Mouse (Mus musculus) embryonic facial prominence, embryonic 14.5 days (tissue): ENCODE results near the gene Tm9sf2. TPM values are rescaled to one million over a fixed set of nuclear protein-coding genes. Genes with fewer than 3 reads are reported as not detected.

Experiments
- ATAC-seq: fragments of 200-750 bp; cut with Nextera tagmentation; 2 replicates; pipeline ENCODE4 v1.8.0; 2017; ENCODE audit warnings: low read depth, moderate number of reproducible peaks, moderate TSS enrichment
- DNase-seq: peaks from one replicate; pipeline ENCODE4 v3.0.0-alpha.2; 2015; ENCODE audit warnings: low spot score
- H3K27ac ChIP-seq: fragments of 300-500 bp; sonication (generic); replicated peaks from 2 replicates; pipeline ENCODE4 v1.5.1; 2014; ENCODE audit warnings: low read depth, mild to moderate bottlenecking, low read length, moderate library complexity
- H3K27me3 ChIP-seq: fragments of 300-500 bp; sonication (generic); replicated peaks from 2 replicates; pipeline ENCODE4 v1.6.1; 2014; ENCODE audit warnings: low read length; ENCODE audit not compliant: control insufficient read depth, insufficient read depth
- H3K36me3 ChIP-seq: fragments of 300-500 bp; sonication (generic); 2 replicates; pipeline ENCODE4 v1.6.1; 2014; ENCODE audit warnings: low read length, mixed read lengths; ENCODE audit not compliant: control insufficient read depth, insufficient read depth
- H3K4me1 ChIP-seq: fragments of 300-500 bp; sonication (generic); 2 replicates; pipeline ENCODE4 v1.6.1; 2014; ENCODE audit warnings: antibody characterized with exemption, low read length; ENCODE audit not compliant: control insufficient read depth, insufficient read depth
- H3K4me2 ChIP-seq: fragments of 300-500 bp; sonication (generic); 2 replicates; pipeline ENCODE4 v1.6.1; 2014; ENCODE audit warnings: low read depth, mild to moderate bottlenecking, low read length, moderate library complexity, mixed read lengths
- H3K4me3 ChIP-seq: fragments of 300-500 bp; sonication (generic); 2 replicates; pipeline ENCODE4 v1.5.1; 2014; ENCODE audit warnings: low read depth, mild to moderate bottlenecking, low read length
- H3K9ac ChIP-seq: fragments of 300-500 bp; sonication (generic); 2 replicates; pipeline ENCODE4 v1.6.1; 2014; ENCODE audit warnings: low read depth, mild to moderate bottlenecking, low read length, moderate library complexity, mixed read lengths
- H3K9me3 ChIP-seq: fragments of 300-500 bp; sonication (generic); 2 replicates; pipeline ENCODE4 v1.6.1; 2016; ENCODE audit warnings: low read length; ENCODE audit not compliant: control insufficient read depth
- WGBS: fragments of 180-500 bp; shearing (Covaris S2); extraction: QIAGEN DNeasy Blood & Tissue Kit; methylation state at CpG from one replicate; pipeline ENCODE4 v1.1.7; 2014; 5-methylcytosine and 5-hydroxymethylcytosine counted together
- polyA plus RNA-seq: library from polyadenylated mRNA; unstranded; fragments of >200 nt; fragmentation: Nextera tagmentation; extraction: Ambion mirVana; gene quantifications from 2 replicates; pipeline ENCODE4 v1.2.1, GENCODE M21; 2014

Gene Tm9sf2
- polyA plus RNA-seq, 1 experiment from 2014 or later: 159 TPM

DNA sequence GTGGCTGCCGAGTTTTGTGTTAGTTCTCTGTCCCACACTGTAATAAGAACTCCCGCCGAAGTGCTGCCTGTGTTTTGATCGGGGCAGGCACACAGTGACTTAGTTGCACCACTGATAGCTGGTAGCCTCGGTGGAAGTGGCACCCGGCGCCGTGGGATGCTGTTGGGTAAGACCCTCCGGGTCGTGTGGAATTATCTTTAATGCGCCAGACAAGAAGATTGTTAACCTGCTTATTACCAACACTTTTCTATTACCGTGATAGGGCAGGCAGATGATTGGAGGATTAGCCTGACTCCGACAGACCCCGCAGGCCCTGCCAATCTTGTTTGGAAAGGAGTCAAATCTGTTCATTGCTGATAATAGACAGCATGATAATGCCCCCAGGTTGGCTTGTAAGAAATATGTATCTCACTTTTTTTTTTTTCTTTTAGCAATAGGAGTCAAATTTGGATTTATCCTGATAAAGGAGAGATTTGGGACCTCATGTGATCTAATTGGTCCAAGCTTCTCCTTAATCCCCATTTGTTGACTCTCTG lies 69.5 kb downstream of the Tm9sf2 start:
- H3K4me2 ChIP-seq: no peak overlapping the region

DNA sequence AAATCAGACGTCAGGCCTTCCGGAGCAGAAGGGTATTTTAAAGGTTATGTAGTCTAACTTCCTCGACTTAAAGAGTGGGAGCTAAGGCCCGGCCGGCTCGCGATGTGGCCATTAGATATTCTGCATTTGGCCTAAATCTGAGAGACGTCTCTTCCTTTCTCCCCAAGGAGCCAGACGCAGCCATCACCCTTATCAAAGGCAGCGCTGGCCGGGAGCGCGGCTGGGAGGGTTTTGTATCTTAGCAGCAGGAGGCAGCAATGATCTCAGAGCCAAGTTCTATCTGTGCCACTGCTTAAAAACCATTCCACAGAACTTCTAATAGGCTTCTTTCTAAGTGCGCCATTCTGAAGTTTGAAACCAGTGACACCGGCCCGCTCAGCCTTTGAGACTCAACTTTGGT lies 72.4 kb downstream of the Tm9sf2 start:
- DNase-seq: no peak
- whole genome bisulfite sequencing: 75% methylated on average over 14 of the region's 16 CpGs
- Histone ChIP-seq H3K4me1 (peaks cover 6% of the 10 kb centered on the region; the same call in 1 of the 2 replicates), H3K27ac (no peak overlapping the region), H3K4me2 (no peak overlapping the region), H3K9ac (no peak overlapping the region), H3K9me3 (no peaks in the 10 kb centered on the region), H3K36me3 (no peaks in the 10 kb centered on the region), H3K27me3 (no peaks in the 10 kb centered on the region), H3K4me3 (no peak overlapping the region)
- ATAC-seq: no peak

More for the DNA sequence above, 69.5 kb downstream of the Tm9sf2 start:
- WGBS: 71% methylated on average over 14 of the region's 14 CpGs
- H3K36me3 ChIP-seq: no peaks in the 10 kb centered on the region
- no peaks in the 10 kb centered on the region for H3K27me3 ChIP-seq
- no peak overlapping the region for H3K4me3 ChIP-seq
- H3K4me1 ChIP-seq: peaks cover 3% of the 10 kb centered on the region; the same call in 1 of the 2 replicates
- H3K27ac ChIP-seq: no peak overlapping the region
- DNase-seq: no peak
- no peak for ATAC-seq
- no peak overlapping the region for H3K9ac ChIP-seq
- H3K9me3 ChIP-seq: no peaks in the 10 kb centered on the region

DNA sequence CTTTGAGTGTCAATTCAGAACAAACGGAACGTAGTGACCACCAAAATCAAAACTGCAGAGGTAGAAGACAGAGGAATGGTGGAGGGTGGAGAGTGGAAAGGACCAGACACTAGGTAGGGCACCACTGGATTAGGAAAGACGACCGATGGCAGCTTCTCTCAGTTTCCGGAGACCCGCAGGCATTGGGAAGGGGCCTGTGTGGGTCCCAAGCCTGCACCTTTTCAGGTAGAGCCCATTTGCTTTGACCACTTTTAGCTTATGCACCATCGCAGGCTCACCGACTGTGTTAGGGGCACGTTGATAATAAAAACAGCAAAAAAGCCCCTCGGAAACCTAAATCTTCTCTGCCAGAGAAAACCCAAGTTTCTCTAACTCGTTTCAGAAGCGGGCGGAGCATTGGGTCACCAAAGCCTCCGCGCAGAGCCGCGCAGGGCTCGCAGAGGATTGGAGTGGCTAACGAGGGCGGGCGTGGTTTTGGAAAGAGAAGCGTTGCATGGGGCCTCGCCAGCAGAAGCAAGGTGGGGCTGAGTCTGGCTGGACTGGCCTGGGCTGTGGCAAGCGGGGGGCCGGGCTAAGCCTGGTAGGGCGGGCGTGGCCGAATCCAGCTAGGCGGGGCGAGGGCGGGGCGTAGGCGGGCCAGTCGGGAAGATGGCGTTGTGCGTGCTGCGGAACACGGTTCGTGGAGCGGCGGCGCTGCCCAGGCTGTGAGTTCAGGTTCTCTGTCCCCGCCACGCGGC lies 74.4 kb downstream of the Tm9sf2 start, which contains the start of gene Clybl:
Gene Clybl (plus strand): TSS at position 627 of the 737 bp plus-strand sequence.
- no peaks in the 10 kb centered on the region for H3K27me3 ChIP-seq
- peak; percentile 96 for DNase-seq
- H3K4me1 ChIP-seq: peaks cover 6% of the 10 kb centered on the region; the same call in 1 of the 2 replicates
- ATAC-seq: peak; percentile 100
- H3K9me3 ChIP-seq: no peaks in the 10 kb centered on the region
- peak within 1 kb of the TSS; percentile 80 for H3K4me3 ChIP-seq
- no peaks in the 10 kb centered on the region for H3K36me3 ChIP-seq
- WGBS: 4% methylated on average over 33 of the region's 45 CpGs
- H3K9ac ChIP-seq: peak within 1 kb of the TSS; percentile 78
- H3K4me2 ChIP-seq: peak within 1 kb of the TSS; percentile 75
- H3K27ac ChIP-seq: peak within 1 kb of the TSS; percentile 70

DNA sequence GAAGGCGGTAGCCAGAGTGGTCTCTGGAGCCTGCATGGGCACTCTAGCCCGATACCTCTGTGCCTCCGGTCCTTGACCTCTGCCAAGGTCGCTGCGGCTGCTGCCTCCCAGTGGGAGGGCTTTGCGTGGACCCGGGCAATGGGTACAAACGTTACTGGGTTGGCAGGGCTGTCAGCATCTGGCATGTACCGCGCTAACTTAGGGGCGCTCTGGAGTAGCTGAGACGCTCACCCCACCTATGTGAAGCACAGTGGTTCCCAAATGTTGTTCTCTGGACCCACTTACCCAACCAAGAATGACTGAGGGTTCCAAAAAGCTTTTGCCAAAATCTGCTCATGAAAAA lies 74.9 kb downstream of the Tm9sf2 start:
- Histone ChIP-seq H3K4me1 (peaks cover 6% of the 10 kb centered on the region; the same call in 1 of the 2 replicates), H3K36me3 (no peaks in the 10 kb centered on the region), H3K9me3 (no peaks in the 10 kb centered on the region), H3K4me3 (peak overlapping the region; percentile 80), H3K4me2 (peak overlapping the region; percentile 75), H3K27me3 (no peaks in the 10 kb centered on the region), H3K27ac (peak overlapping the region; percentile 70), H3K9ac (peak overlapping the region; percentile 78)
- WGBS: 1% methylated on average over 11 of the region's 12 CpGs
- DNase-seq (no peak), ATAC-seq (peak; percentile 17)

DNA sequence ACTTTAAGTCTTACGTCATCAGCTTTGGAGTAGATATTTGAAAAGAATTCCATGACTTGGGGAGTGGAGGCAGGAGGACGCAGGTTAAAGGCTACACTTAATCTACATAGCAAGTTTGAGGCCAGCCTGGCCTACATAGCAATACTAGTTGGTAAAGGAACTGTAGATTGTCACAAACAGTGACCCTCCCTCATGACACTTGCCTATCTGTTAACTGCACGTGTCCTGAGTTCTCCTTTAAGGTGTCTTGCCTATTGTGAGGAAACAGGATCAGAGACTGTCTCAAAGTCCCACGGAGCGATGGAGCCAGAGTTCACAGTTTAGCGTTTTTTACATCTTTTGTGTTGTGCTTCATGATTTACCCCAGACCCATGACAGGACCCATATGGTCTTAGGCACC lies 75.4 kb downstream of the Tm9sf2 start:
- H3K27me3 ChIP-seq: no peaks in the 10 kb centered on the region
- H3K36me3 ChIP-seq: no peaks in the 10 kb centered on the region
- no peak for DNase-seq
- no peaks in the 10 kb centered on the region for H3K9me3 ChIP-seq
- peak overlapping the region; percentile 75 for H3K4me2 ChIP-seq
- no peak for ATAC-seq
- H3K27ac ChIP-seq: no peak overlapping the region
- 81% methylated on average over 6 of the region's 6 CpGs for WGBS
- H3K4me3 ChIP-seq: peak overlapping the region; percentile 80
- H3K4me1 ChIP-seq: peaks cover 6% of the 10 kb centered on the region; the same call in 1 of the 2 replicates
- H3K9ac ChIP-seq: no peak overlapping the region

DNA sequence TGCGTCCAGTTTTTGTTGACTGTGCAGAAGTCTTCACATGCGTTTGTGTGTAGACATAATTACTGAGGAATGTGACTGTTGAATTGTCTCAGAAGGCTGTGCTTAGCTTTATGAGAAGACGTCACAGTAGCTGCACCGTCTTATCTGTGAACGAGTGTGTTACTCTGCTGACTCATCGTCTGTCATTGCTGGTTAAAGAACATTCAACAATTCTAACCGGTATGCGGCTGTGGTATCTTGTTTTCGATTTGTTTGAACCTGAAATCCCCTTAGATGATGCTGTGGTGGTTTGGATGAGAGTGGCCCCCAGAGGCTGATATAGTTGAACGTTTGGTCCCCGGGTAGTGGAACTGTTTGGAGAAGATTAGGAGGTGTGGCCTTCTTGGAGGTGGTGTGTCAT lies 77.1 kb downstream of the Tm9sf2 start:
- H3K27me3 ChIP-seq: no peaks in the 10 kb centered on the region
- H3K4me1 ChIP-seq: peaks cover 6% of the 10 kb centered on the region; the same call in 1 of the 2 replicates
- ATAC-seq (no peak), DNase-seq (no peak)
- no peaks in the 10 kb centered on the region for H3K9me3 ChIP-seq
- H3K36me3 ChIP-seq: no peaks in the 10 kb centered on the region
- H3K4me3 ChIP-seq: no peak overlapping the region
- no peak overlapping the region for H3K27ac ChIP-seq
- WGBS: 79% methylated on average over 11 of the region's 11 CpGs
- H3K9ac ChIP-seq: no peak overlapping the region
- no peak overlapping the region for H3K4me2 ChIP-seq

DNA sequence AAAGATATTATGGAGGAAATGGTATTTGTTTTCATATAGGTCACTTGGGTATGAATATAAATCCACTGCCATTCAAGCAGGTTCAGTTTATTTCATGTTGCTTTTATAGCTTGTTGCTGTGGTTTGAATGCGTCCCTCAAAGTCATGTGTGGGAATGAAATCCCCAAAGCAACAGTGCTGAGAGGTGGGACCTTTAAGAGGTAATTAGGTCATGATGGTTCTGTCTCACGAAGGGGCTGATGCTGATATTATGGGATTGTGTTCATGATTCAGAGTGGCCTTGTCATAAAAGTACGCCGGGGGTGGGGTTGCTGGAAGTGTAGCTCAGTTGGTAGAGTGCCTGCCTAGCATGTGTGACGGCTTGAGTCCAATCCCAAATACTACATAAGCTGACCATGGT lies 81.4 kb downstream of the Tm9sf2 start:
- WGBS: 78% methylated on average over 5 of the region's 5 CpGs
- no peaks in the 10 kb centered on the region for H3K4me1 ChIP-seq
- no peak overlapping the region for H3K27ac ChIP-seq
- ATAC-seq: no peak
- no peaks in the 10 kb centered on the region for H3K36me3 ChIP-seq
- H3K27me3 ChIP-seq: no peaks in the 10 kb centered on the region
- no peaks in the 10 kb centered on the region for H3K9me3 ChIP-seq
- no peak overlapping the region for H3K4me2 ChIP-seq
- no peak overlapping the region for H3K9ac ChIP-seq
- H3K4me3 ChIP-seq: no peak overlapping the region
- DNase-seq: no peak

DNA sequence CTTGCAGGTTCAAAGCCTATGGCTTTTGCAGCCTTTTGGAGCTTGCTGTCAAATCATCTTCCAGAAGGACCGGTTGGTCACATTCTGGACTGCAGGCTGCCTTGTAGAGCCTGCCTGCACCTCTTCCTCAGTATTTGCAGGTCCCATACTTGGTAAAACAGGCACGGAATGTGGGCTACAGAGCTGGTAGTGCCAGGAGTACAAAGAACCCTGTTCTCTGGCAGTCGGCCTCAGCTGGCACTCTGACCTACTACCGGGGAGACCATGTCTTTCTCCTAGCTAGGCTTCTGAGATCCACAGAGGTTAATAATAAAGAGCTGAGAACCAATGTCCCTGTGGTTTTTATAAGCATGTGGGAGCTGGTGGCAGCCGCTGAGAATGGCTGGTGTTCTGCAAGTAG lies 83.1 kb downstream of the Tm9sf2 start:
- no peak for ATAC-seq
- WGBS: 76% methylated on average over 5 of the region's 5 CpGs
- Histone ChIP-seq H3K4me3 (no peak overlapping the region), H3K9ac (no peak overlapping the region), H3K4me1 (no peaks in the 10 kb centered on the region), H3K27me3 (no peaks in the 10 kb centered on the region), H3K4me2 (no peak overlapping the region), H3K36me3 (no peaks in the 10 kb centered on the region), H3K9me3 (no peaks in the 10 kb centered on the region), H3K27ac (no peak overlapping the region)
- DNase-seq: no peak

DNA sequence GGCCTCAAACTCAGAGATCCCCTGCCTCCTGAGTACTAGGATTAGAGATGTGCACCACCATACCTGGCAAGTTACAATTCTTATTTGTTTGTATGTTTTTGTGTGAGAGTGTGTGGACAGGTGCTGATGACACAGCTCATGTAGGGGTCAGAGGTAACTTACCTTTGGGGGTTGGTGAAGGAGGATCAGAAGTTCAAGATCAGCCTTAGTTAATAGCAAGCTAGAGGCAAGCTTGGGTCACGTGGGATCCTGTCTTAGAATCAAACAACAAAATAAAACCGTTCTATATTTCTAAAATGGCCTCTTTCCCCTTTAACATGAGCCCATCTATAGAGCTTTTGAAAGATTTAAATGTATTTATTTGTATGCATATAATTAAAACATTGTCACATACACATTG lies 83.7 kb downstream of the Tm9sf2 start:
- no peaks in the 10 kb centered on the region for H3K9me3 ChIP-seq
- H3K4me2 ChIP-seq: no peak overlapping the region
- H3K4me1 ChIP-seq: no peaks in the 10 kb centered on the region
- DNase-seq: no peak
- no peaks in the 10 kb centered on the region for H3K36me3 ChIP-seq
- H3K27me3 ChIP-seq: no peaks in the 10 kb centered on the region
- H3K9ac ChIP-seq: no peak overlapping the region
- no peak overlapping the region for H3K4me3 ChIP-seq
- ATAC-seq: no peak
- WGBS: 40% methylated on average over 2 of the region's 2 CpGs
- no peak overlapping the region for H3K27ac ChIP-seq
